8 mouse cellular contexts compared by ENCODE assay signal in genomic region chr6:88136201-88136631, GRCm38 (mm10). TPM values are rescaled to one million over a fixed set of nuclear protein-coding genes. Genes with fewer than 3 reads are reported as not detected.
A peak's percentile ranks its signal among the peaks of the same experiment; 100 is the strongest.
DNase-seq lines count a peak whose midpoint lies in the region; ATAC-seq and TF ChIP-seq lines count a peak whose summit lies in the region.

No protein-coding gene starts in this region.

- no peak for TF ChIP-seq POLR2A in brain, embryonic 14.5 days (IDR thresholded peaks at IDR 0.05; ENCODE audit: borderline replicate concordance, extremely low read depth, insufficient read depth, insufficient read length, poor library complexity, severe bottlenecking)

- no peak for TF ChIP-seq CTCF in brain, embryonic 14.5 days (IDR thresholded peaks at IDR 0.05; ENCODE audit: borderline replicate concordance, extremely low read depth, insufficient read depth, insufficient read length)

- intact Hi-C loops in left cerebral cortex, postnatal 36 days (cut with DNase I): no loop called here

- no peaks in the 10 kb centered on the region for H3K36me3 ChIP-seq in heart, embryonic 11.5 days (ENCODE audit: control insufficient read depth, insufficient read depth, low read length)
- H3K36me3 ChIP-seq in midbrain, embryonic 11.5 days (ENCODE audit: control insufficient read depth, insufficient read depth, low read length): no peaks in the 10 kb centered on the region

- 17% methylated on average over 15 of the region's 15 CpGs for WGBS in heart, embryonic 11.5 days (ENCODE audit: insufficient replicate concordance)
- 29% methylated on average over 15 of the region's 15 CpGs for WGBS in midbrain, embryonic 11.5 days

- H3K27me3 ChIP-seq in heart, embryonic 11.5 days (ENCODE audit: control insufficient read depth, insufficient read depth, low read length): peaks cover 50% of the 10 kb centered on the region
- no peaks in the 10 kb centered on the region; the same call in 1 of the 2 replicates for H3K27me3 ChIP-seq in midbrain, embryonic 11.5 days (ENCODE audit: control insufficient read depth, insufficient read depth, low read length)

- no peak overlapping the region for H3K27ac ChIP-seq in heart, embryonic 11.5 days (ENCODE audit: low read depth, low read length)
- no peak overlapping the region for H3K27ac ChIP-seq in midbrain, embryonic 11.5 days (ENCODE audit: low read depth, low read length)

- peak overlapping the region; percentile 17; the same call in 1 of the 2 replicates for H3K9ac ChIP-seq in heart, embryonic 11.5 days (ENCODE audit: low read depth, low read length)
- 0 out of 2 replicates have a peak overlapping the region, but pooled peaks have one; percentile 4 for H3K9ac ChIP-seq in midbrain, embryonic 11.5 days (ENCODE audit: low read length)

- DNase-seq in 416B (ENCODE audit: low read depth): peak; percentile 88
- DNase-seq in brain, embryonic 14.5 days (ENCODE audit: low read depth): peak; percentile 48
- peak; percentile 52 to 55 for DNase-seq in kidney, postnatal 4 days
- no peak for DNase-seq in midbrain, embryonic 11.5 days (ENCODE audit: low spot score, missing footprints)
- no peak for DNase-seq in left cerebral cortex, postnatal 36 days (ENCODE audit: low spot score in 2 of 2)
- DNase-seq in thymus, postnatal 14 days: no peak
- no peak for DNase-seq in thymus, postnatal 36 days

- H3K9me3 ChIP-seq in heart, embryonic 11.5 days (replicated peaks; ENCODE audit: control insufficient read depth, low read length): no peaks in the 10 kb centered on the region
- no peaks in the 10 kb centered on the region for H3K9me3 ChIP-seq in midbrain, embryonic 11.5 days (ENCODE audit: control insufficient read depth, low read length)

- peaks cover 10% of the 10 kb centered on the region; the same call in 1 of the 2 replicates for H3K4me1 ChIP-seq in heart, embryonic 11.5 days (ENCODE audit: control insufficient read depth, insufficient read depth, low read length)
- peaks cover 13% of the 10 kb centered on the region for H3K4me1 ChIP-seq in midbrain, embryonic 11.5 days (ENCODE audit: control insufficient read depth, insufficient read depth, low read length)

- H3K4me2 ChIP-seq in heart, embryonic 11.5 days: peak overlapping the region; percentile 54
- H3K4me2 ChIP-seq in midbrain, embryonic 11.5 days: peak overlapping the region; percentile 32; the same call in 1 of the 2 replicates

- no peak for ATAC-seq in heart, embryonic 11.5 days (replicated peaks; ENCODE audit: insufficient number of reproducible peaks, low FRiP score, low TSS enrichment)
- no peak for ATAC-seq in midbrain, embryonic 11.5 days (ENCODE audit: low FRiP score)

- H3K4me3 ChIP-seq in heart, embryonic 11.5 days (ENCODE audit: low read depth, low read length): peak overlapping the region; percentile 6
- H3K4me3 ChIP-seq in midbrain, embryonic 11.5 days (ENCODE audit: low read depth, low read length): no peak overlapping the region

RNA-seq across cellular contexts. Expression of gene Rpn1, which starts 51.9 kb away (rescaled TPM):
- polyA plus RNA-seq in brain, embryonic 14.5 days (2012; rRNA removed): 215 and 219 TPM in 2 replicates
- 234 and 256 TPM in 2 replicates for polyA plus RNA-seq in heart, embryonic 11.5 days (2014; fragmentation: Nextera tagmentation; extraction: Ambion mirVana)
- 267 and 272 TPM in 2 replicates for polyA plus RNA-seq in midbrain, embryonic 11.5 days (2014; fragmentation: Nextera tagmentation; extraction: Ambion mirVana)
- 100 to 1,000 TPM; 165 to 167 TPM for total RNA-seq in left cerebral cortex, postnatal 36 days (2021)

RNA-seq across cellular contexts. Expression of gene Gata2, which starts 57.5 kb away (rescaled TPM):
- 11.4 and 15.6 TPM in 2 replicates for polyA plus RNA-seq in brain, embryonic 14.5 days (2012; rRNA removed)
- 14.3 and 14.5 TPM in 2 replicates for polyA plus RNA-seq in heart, embryonic 11.5 days (2014; fragmentation: Nextera tagmentation; extraction: Ambion mirVana)
- 26.6 and 28.6 TPM in 2 replicates for polyA plus RNA-seq in midbrain, embryonic 11.5 days (2014; fragmentation: Nextera tagmentation; extraction: Ambion mirVana)
- total RNA-seq in left cerebral cortex, postnatal 36 days (2021): 1 to 10 TPM; 5.4 to 6.6 TPM

Comparison
In these comparisons a context has a peak if more than half of its experiments do, and no peak if none do; other contexts are left out.
1. DNase-seq: peak in 416B (single experiment), brain, embryonic 14.5 days (single experiment) and kidney, postnatal 4 days (2 of 2); none in midbrain, embryonic 11.5 days (single experiment), left cerebral cortex, postnatal 36 days (0 of 2), thymus, postnatal 14 days (single experiment) and thymus, postnatal 36 days (0 of 2).